ENCODE assay signal across 8 mouse cellular contexts in genomic region chr2:160365107-160365911, GRCm38 (mm10). TPM values are rescaled to one million over a fixed set of nuclear protein-coding genes. Genes with fewer than 3 reads are reported as not detected.
DNase-seq lines count a peak whose midpoint lies in the region; ATAC-seq and TF ChIP-seq lines count a peak whose summit lies in the region.

No protein-coding gene starts in this region.

- ATAC-seq in forebrain, embryonic 16.5 days = no peak
- ATAC-seq in hindbrain, embryonic 11.5 days (ENCODE audit: low FRiP score) = no peak
- no peak for ATAC-seq in limb, embryonic 14.5 days (ENCODE audit: low FRiP score, low read depth)

- TF ChIP-seq POLR2A in limb, embryonic 14.5 days (IDR thresholded peaks at IDR 0.05; ENCODE audit: borderline replicate concordance, extremely low read depth, insufficient read depth, insufficient read length) = no peak

- peaks cover 48% of the 10 kb centered on the region for H3K27me3 ChIP-seq in forebrain, embryonic 16.5 days (replicated peaks; ENCODE audit: control insufficient read depth, insufficient read depth, low read length)
- H3K27me3 ChIP-seq in hindbrain, embryonic 11.5 days (ENCODE audit: control insufficient read depth, insufficient read depth, low read length) = peaks cover 71% of the 10 kb centered on the region
- H3K27me3 ChIP-seq in limb, embryonic 14.5 days (ENCODE audit: control insufficient read depth, insufficient read depth, low read length) = peaks cover 71% of the 10 kb centered on the region

- WGBS in forebrain, embryonic 16.5 days = under 1% methylated on average over 50 of the region's 50 CpGs
- under 1% methylated on average over 50 of the region's 50 CpGs for WGBS in hindbrain, embryonic 11.5 days
- whole genome bisulfite sequencing in limb, embryonic 14.5 days = under 1% methylated on average over 47 of the region's 50 CpGs

- H3K4me2 ChIP-seq in forebrain, embryonic 16.5 days (ENCODE audit: low read length) = peak overlapping the region; percentile 92
- peak overlapping the region; percentile 97 for H3K4me2 ChIP-seq in hindbrain, embryonic 11.5 days (replicated peaks; ENCODE audit: low read depth, low read length)
- peak overlapping the region; percentile 97 for H3K4me2 ChIP-seq in limb, embryonic 14.5 days (replicated peaks; ENCODE audit: low read depth, low read length, severe bottlenecking)

- no peak for DNase-seq in left cerebral cortex, adult 2 months (ENCODE audit: extremely low spot score in 1 of 2, low spot score in 2 of 2)
- no peak for DNase-seq in left cerebral cortex, adult 18-20 months (ENCODE audit: low spot score in 2 of 2)
- peak; percentile 67 for DNase-seq in hindbrain, embryonic 11.5 days (ENCODE audit: low spot score)
- no peak for DNase-seq in limb, embryonic 14.5 days (ENCODE audit: low spot score)
- DNase-seq in naive thymus-derived CD4-positive, alpha-beta T cell, adult 2 months (ENCODE audit: low read depth) = peak; percentile 4
- DNase-seq in urinary bladder, postnatal 25 days (ENCODE audit: low spot score) = peak; percentile 36
- DNase-seq in layer of hippocampus, postnatal 14 days (ENCODE audit: low spot score in 2 of 2) = no peak

- intact Hi-C loops in left cerebral cortex, adult 2 months (cut with DNase I) = loop anchor here (5.0 kb wide), 4 partner anchors 208 to 923 kb away; no protein-coding TSS in a partner anchor

- no peak for TF ChIP-seq CTCF in left cerebral cortex, adult 2 months (IDR thresholded peaks at IDR 0.05)

- no peaks in the 10 kb centered on the region for H3K9me3 ChIP-seq in forebrain, embryonic 16.5 days (ENCODE audit: control insufficient read depth, low read length)
- H3K9me3 ChIP-seq in hindbrain, embryonic 11.5 days (ENCODE audit: control insufficient read depth, low read length) = no peaks in the 10 kb centered on the region
- H3K9me3 ChIP-seq in limb, embryonic 14.5 days (ENCODE audit: control insufficient read depth, low read length) = no peaks in the 10 kb centered on the region

- peaks cover 45% of the 10 kb centered on the region for H3K4me1 ChIP-seq in forebrain, embryonic 16.5 days (replicated peaks; ENCODE audit: control insufficient read depth, insufficient read depth, low read length)
- peaks cover 11% of the 10 kb centered on the region; the same call in 1 of the 2 replicates for H3K4me1 ChIP-seq in hindbrain, embryonic 11.5 days (replicated peaks; ENCODE audit: control insufficient read depth, insufficient read depth, low read length)
- H3K4me1 ChIP-seq in limb, embryonic 14.5 days (ENCODE audit: control insufficient read depth, insufficient read depth, low read length) = peaks cover 10% of the 10 kb centered on the region

- H3K27ac ChIP-seq in left cerebral cortex, adult 2 months = 0 out of 2 replicates have a peak overlapping the region, but pooled peaks have one; percentile 24
- H3K27ac ChIP-seq in forebrain, embryonic 16.5 days (ENCODE audit: low read length) = no peak overlapping the region
- H3K27ac ChIP-seq in hindbrain, embryonic 11.5 days (ENCODE audit: low read depth, low read length) = no peak overlapping the region
- no peak overlapping the region for H3K27ac ChIP-seq in limb, embryonic 14.5 days (replicated peaks; ENCODE audit: low read depth, low read length)

- H3K9ac ChIP-seq in forebrain, embryonic 16.5 days (replicated peaks; ENCODE audit: low read depth, low read length) = peak overlapping the region; percentile 93
- no peak overlapping the region for H3K9ac ChIP-seq in hindbrain, embryonic 11.5 days (ENCODE audit: low read depth, low read length)
- peak overlapping the region; percentile 76 for H3K9ac ChIP-seq in limb, embryonic 14.5 days (ENCODE audit: low read depth, low read length, severe bottlenecking)

- no peaks in the 10 kb centered on the region for H3K36me3 ChIP-seq in forebrain, embryonic 16.5 days (ENCODE audit: control insufficient read depth, insufficient read depth)
- H3K36me3 ChIP-seq in hindbrain, embryonic 11.5 days (ENCODE audit: control insufficient read depth, insufficient read depth, low read length) = no peaks in the 10 kb centered on the region
- H3K36me3 ChIP-seq in limb, embryonic 14.5 days (ENCODE audit: control insufficient read depth, insufficient read depth, low read length) = 0 out of 2 replicates have a peak, but pooled peaks cover 4% of the 10 kb centered on the region

- peak overlapping the region; percentile 60 for H3K4me3 ChIP-seq in left cerebral cortex, adult 2 months
- H3K4me3 ChIP-seq in forebrain, embryonic 16.5 days (replicated peaks; ENCODE audit: low read length) = peak overlapping the region; percentile 57
- H3K4me3 ChIP-seq in hindbrain, embryonic 11.5 days (ENCODE audit: low read depth, low read length) = peak overlapping the region; percentile 52
- H3K4me3 ChIP-seq in limb, embryonic 14.5 days (replicated peaks; ENCODE audit: low read length) = peak overlapping the region; percentile 67

RNA-seq across cellular contexts. Expression of gene Mafb, which starts 1.6 kb away (rescaled TPM):
- 10 to 100 TPM; 20.3 to 20.6 TPM for total RNA-seq in left cerebral cortex, adult 2 months (2021)
- 10 to 100 TPM; 19.9 to 20.2 TPM for total RNA-seq in left cerebral cortex, adult 18-20 months (2021)
- polyA plus RNA-seq in forebrain, embryonic 16.5 days (2015; fragmentation: Nextera tagmentation; extraction: Ambion mirVana) = 14.9 and 16.4 TPM in 2 replicates
- polyA plus RNA-seq in hindbrain, embryonic 11.5 days (2014; fragmentation: Nextera tagmentation; extraction: Ambion mirVana) = 8.9 and 10.4 TPM in 2 replicates
- polyA plus RNA-seq in limb, embryonic 14.5 days (2012; rRNA removed) = 20.8 and 26.8 TPM in 2 replicates
- 24.5 and 28.3 TPM in 2 replicates for polyA plus RNA-seq in limb, embryonic 14.5 days (2014; fragmentation: Nextera tagmentation; extraction: Ambion mirVana)
- total RNA-seq in layer of hippocampus, postnatal 14 days (2021) = 10 to 100 TPM; 11.5 to 12.4 TPM

RNA-seq across cellular contexts. Expression of gene Gm826, which starts 31.3 kb away (rescaled TPM):
- not detected for total RNA-seq in left cerebral cortex, adult 2 months (2021)
- total RNA-seq in left cerebral cortex, adult 18-20 months (2021) = under 1 TPM in 1 of 2 experiments, not detected in 1; 0.45 TPM
- not detected in 2 replicates for polyA plus RNA-seq in forebrain, embryonic 16.5 days (2015; fragmentation: Nextera tagmentation; extraction: Ambion mirVana)
- polyA plus RNA-seq in hindbrain, embryonic 11.5 days (2014; fragmentation: Nextera tagmentation; extraction: Ambion mirVana) = 0.45 TPM in 1 of 2 replicates, not detected in the other
- 0.29 and 0.49 TPM in 2 replicates for polyA plus RNA-seq in limb, embryonic 14.5 days (2012; rRNA removed)
- polyA plus RNA-seq in limb, embryonic 14.5 days (2014; fragmentation: Nextera tagmentation; extraction: Ambion mirVana) = 0.32 and 0.61 TPM in 2 replicates
- total RNA-seq in layer of hippocampus, postnatal 14 days (2021) = not detected

Comparison
In these comparisons a context has a peak if more than half of its experiments do, and no peak if none do; other contexts are left out.
1. DNase-seq: peak in hindbrain, embryonic 11.5 days (single experiment), naive thymus-derived CD4-positive, alpha-beta T cell, adult 2 months (single experiment) and urinary bladder, postnatal 25 days (single experiment); none in left cerebral cortex, adult 2 months (0 of 2), left cerebral cortex, adult 18-20 months (0 of 2), limb, embryonic 14.5 days (single experiment) and layer of hippocampus, postnatal 14 days (0 of 2).
2. Peak in every context shown above with its lines, with median percentiles within 50 percentile points of each other: H3K4me3 ChIP-seq and H3K4me2 ChIP-seq.